Mouse (Mus musculus): ENCODE measurements at regions not wholly inside any gene's neighbourhood (a gene's known extent, or its start where the extent isn't known, plus 50 kb on each side); places are given as distances from the start of the nearest gene placed in this dataset.

- DNase-seq (ENCODE audit: low spot score): no peak
Observed at GRCm38 (mm10) chr2:57613243-57613642, 375.8 kb downstream of the Gpd2 start.

- no peak for DNase-seq (ENCODE audit: low spot score)
Observed at GRCm38 (mm10) chr2:57614587-57614991, 377.2 kb downstream of the Gpd2 start.

- no peak for DNase-seq (ENCODE audit: low spot score)
Observed at GRCm38 (mm10) chr2:57616525-57617225, 379.2 kb downstream of the Gpd2 start.

GRCm38 (mm10) chr2:57617258-57617657, 379.8 kb downstream of the Gpd2 start:
- no peak for DNase-seq (ENCODE audit: low spot score)

GRCm38 (mm10) chr2:57644117-57644516, 353.6 kb upstream of the Galnt5 start:
- no peak for DNase-seq (ENCODE audit: low spot score)

GRCm38 (mm10) chr2:57644541-57644940, 353.1 kb upstream of the Galnt5 start:
- DNase-seq (ENCODE audit: low spot score): no peak

GRCm38 (mm10) chr2:57649002-57649401, 348.7 kb upstream of the Galnt5 start:
- no peak for DNase-seq (ENCODE audit: low spot score)

GRCm38 (mm10) chr2:57657409-57657808, 340.3 kb upstream of the Galnt5 start:
- no peak for DNase-seq (ENCODE audit: low spot score)

- DNase-seq (ENCODE audit: low spot score): no peak
Observed at GRCm38 (mm10) chr2:57661838-57662237, 335.8 kb upstream of the Galnt5 start.

- no peak for DNase-seq (ENCODE audit: low spot score)
Observed at GRCm38 (mm10) chr2:57672007-57672643, 325.6 kb upstream of the Galnt5 start.

- no peak for DNase-seq (ENCODE audit: low spot score)
Observed at GRCm38 (mm10) chr2:57689877-57690276, 307.8 kb upstream of the Galnt5 start.

- no peak for DNase-seq (ENCODE audit: low spot score)
Observed at GRCm38 (mm10) chr2:57696992-57697772, 300.5 kb upstream of the Galnt5 start.

- DNase-seq (ENCODE audit: low spot score): peak; percentile 22
Observed at GRCm38 (mm10) chr2:57698659-57699061, 299.0 kb upstream of the Galnt5 start.

- no peak for DNase-seq (ENCODE audit: low spot score)
Observed at GRCm38 (mm10) chr2:57699226-57699625, 298.5 kb upstream of the Galnt5 start.

GRCm38 (mm10) chr2:57716754-57717510, 280.8 kb upstream of the Galnt5 start:
- no peak for DNase-seq (ENCODE audit: low spot score)
